22 mouse cellular contexts compared by ENCODE assay signal in the genomic region with DNA sequence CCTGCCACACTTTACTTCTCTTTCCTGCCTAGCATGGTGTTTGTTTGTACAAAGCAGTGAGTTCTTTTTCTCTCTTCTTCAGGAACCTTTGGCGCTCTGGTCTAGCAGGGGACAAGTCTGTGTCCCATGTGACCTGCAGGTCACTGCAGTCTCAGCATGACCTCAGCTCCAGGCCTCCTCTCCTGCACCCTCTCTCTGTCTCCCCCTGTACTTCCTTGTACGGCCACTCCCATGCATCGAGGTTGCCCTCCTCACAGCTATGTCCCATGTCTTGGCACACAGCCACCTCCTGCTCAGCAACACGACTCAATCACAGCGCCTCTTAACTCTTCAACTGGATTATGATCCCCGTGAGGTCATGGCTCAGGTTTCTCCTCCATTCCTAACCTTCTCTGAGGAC. TPM values are rescaled to one million over a fixed set of nuclear protein-coding genes. Genes with fewer than 3 reads are reported as not detected.
A peak's percentile ranks its signal among the peaks of the same experiment; 100 is the strongest.
DNase-seq lines count a peak whose midpoint lies in the region; ATAC-seq and TF ChIP-seq lines count a peak whose summit lies in the region.
"Had no signal": no experiment of that assay in that cellular context is flagged by ENCODE, and none has a peak within 500 bp of the region (broad histone marks: within the 10 kb centered on the region; RNA-seq: fewer than 3 reads in every experiment).

No protein-coding gene starts in this region.

- no peak for DNase-seq in heart, adult 18-20 months
- no peak for DNase-seq in kidney, postnatal 0 days (ENCODE audit: low spot score)
- no peak for DNase-seq in kidney, adult 18-20 months
- DNase-seq in NIH3T3 (ENCODE audit: low read depth), result peak; percentile 20
- no peak for DNase-seq in hindbrain, postnatal 0 days (ENCODE audit: low spot score)
- DNase-seq: adrenal gland, postnatal 25 days; cerebellum, adult 11 months; cerebellum, postnatal 10 days; gastrocnemius, postnatal 25 days; kidney, postnatal 10 days; liver, postnatal 0 days; midbrain, embryonic 14.5 days; spleen, adult 18-20 months; thymus, adult 2 months had no signal

- 31% methylated on average over 6 of the region's 6 CpGs for WGBS in heart, embryonic 13.5 days
- WGBS in kidney, postnatal 0 days, result 36% methylated on average over 6 of the region's 6 CpGs
- WGBS in hindbrain, postnatal 0 days, result 53% methylated on average over 6 of the region's 6 CpGs

- no peaks in the 10 kb centered on the region for H3K36me3 ChIP-seq in heart, embryonic 13.5 days
- H3K36me3 ChIP-seq in kidney, postnatal 0 days (ENCODE audit: insufficient read depth, low read length), result no peaks in the 10 kb centered on the region
- no peaks in the 10 kb centered on the region for H3K36me3 ChIP-seq in hindbrain, postnatal 0 days (ENCODE audit: insufficient read depth, low read length)
- H3K36me3 ChIP-seq: G1E; limb, embryonic 15.5 days had no signal

- peaks cover 21% of the 10 kb centered on the region for H3K4me1 ChIP-seq in heart, embryonic 13.5 days
- H3K4me1 ChIP-seq in kidney, postnatal 0 days (replicated peaks; ENCODE audit: insufficient read depth, low read length), result 0 out of 2 replicates have a peak, but pooled peaks cover 4% of the 10 kb centered on the region
- H3K4me1 ChIP-seq in hindbrain, postnatal 0 days (ENCODE audit: insufficient read depth, low read length), result no peaks in the 10 kb centered on the region
- H3K4me1 ChIP-seq: hindbrain, embryonic 12.5 days had no signal

- no peak for TF ChIP-seq CTCF in kidney, postnatal 0 days (IDR thresholded peaks at IDR 0.05; ENCODE audit: low read depth)
- no peak for TF ChIP-seq CTCF in hindbrain, postnatal 0 days (IDR thresholded peaks at IDR 0.05; ENCODE audit: low read depth)

- no peak overlapping the region for H3K27ac ChIP-seq in heart, embryonic 13.5 days (replicated peaks)
- no peak overlapping the region for H3K27ac ChIP-seq in kidney, postnatal 0 days
- no peak overlapping the region for H3K27ac ChIP-seq in hindbrain, postnatal 0 days
- H3K27ac ChIP-seq: hindbrain, embryonic 12.5 days; limb, embryonic 15.5 days; neural tube, embryonic 13.5 days had no signal

- ATAC-seq in heart, embryonic 13.5 days (ENCODE audit: extremely low read depth, insufficient number of reproducible peaks, low FRiP score, low TSS enrichment), result peak; percentile 42; the same call in 1 of the 2 replicates
- ATAC-seq in kidney, postnatal 0 days (replicated peaks; ENCODE audit: low FRiP score, low read depth), result peak; percentile 81
- 0 out of 2 replicates have a peak, but pooled peaks have one; percentile 6 for ATAC-seq in megakaryocyte progenitor cell, adult 5-6 weeks (replicated peaks; ENCODE audit: poor library complexity)
- no peak for ATAC-seq in inflammation-experienced regulatory T-cells, adult 6 months
- ATAC-seq in hindbrain, postnatal 0 days, result no peak
- ATAC-seq: forebrain, embryonic 16.5 days; liver, postnatal 0 days had no signal

- no peak overlapping the region for H3K4me2 ChIP-seq in heart, embryonic 13.5 days
- no peak overlapping the region for H3K4me2 ChIP-seq in kidney, postnatal 0 days (ENCODE audit: low read length)
- H3K4me2 ChIP-seq in hindbrain, postnatal 0 days (ENCODE audit: low read depth, low read length), result no peak overlapping the region
- H3K4me2 ChIP-seq: hindbrain, embryonic 12.5 days; limb, embryonic 15.5 days; neural tube, embryonic 13.5 days had no signal

- no peaks in the 10 kb centered on the region for H3K9me3 ChIP-seq in heart, embryonic 13.5 days
- H3K9me3 ChIP-seq in kidney, postnatal 0 days (replicated peaks; ENCODE audit: low read length), result no peaks in the 10 kb centered on the region
- H3K9me3 ChIP-seq in hindbrain, postnatal 0 days (ENCODE audit: low read length), result no peaks in the 10 kb centered on the region
- H3K9me3 ChIP-seq: G1E; hindbrain, embryonic 12.5 days; limb, embryonic 15.5 days; neural tube, embryonic 13.5 days had no signal

- no peak overlapping the region for H3K9ac ChIP-seq in heart, embryonic 13.5 days
- no peak overlapping the region for H3K9ac ChIP-seq in kidney, postnatal 0 days (ENCODE audit: low read depth, low read length)
- no peak overlapping the region for H3K9ac ChIP-seq in hindbrain, postnatal 0 days (replicated peaks; ENCODE audit: low read length)
- H3K9ac ChIP-seq: hindbrain, embryonic 12.5 days; limb, embryonic 15.5 days; liver, postnatal 0 days; neural tube, embryonic 13.5 days had no signal

- H3K4me3 ChIP-seq in heart, embryonic 13.5 days, result no peak overlapping the region
- H3K4me3 ChIP-seq in kidney, postnatal 0 days (replicated peaks; ENCODE audit: low read depth, low read length), result no peak overlapping the region
- no peak overlapping the region for H3K4me3 ChIP-seq in hindbrain, postnatal 0 days (ENCODE audit: low read length)
- H3K4me3 ChIP-seq: hindbrain, embryonic 12.5 days; limb, embryonic 15.5 days; neural tube, embryonic 13.5 days had no signal

- no peaks in the 10 kb centered on the region for H3K27me3 ChIP-seq in heart, embryonic 13.5 days (replicated peaks)
- H3K27me3 ChIP-seq in kidney, postnatal 0 days (ENCODE audit: insufficient read depth, low read length), result no peaks in the 10 kb centered on the region
- H3K27me3 ChIP-seq in hindbrain, postnatal 0 days (ENCODE audit: insufficient read depth, low read length), result no peaks in the 10 kb centered on the region
- H3K27me3 ChIP-seq: hindbrain, embryonic 12.5 days; limb, embryonic 15.5 days; neural tube, embryonic 13.5 days had no signal

RNA-seq across cellular contexts. Expression of a gene that starts 26.9 kb away (rescaled TPM):
- 2.8 and 4.0 TPM in 2 replicates for polyA plus RNA-seq in heart, embryonic 13.5 days (2015; fragmentation: Nextera tagmentation; extraction: Ambion mirVana)
- 1 to 10 TPM; 2.7 to 3.3 TPM for total RNA-seq in heart, adult 18-20 months (2021)
- polyA plus RNA-seq in kidney, postnatal 0 days (2015; fragmentation: Nextera tagmentation; extraction: Ambion mirVana), result 3.2 and 3.3 TPM in 2 replicates
- 5.6 and 6.2 TPM in 2 replicates for total RNA-seq in megakaryocyte progenitor cell, adult 5-6 weeks (2015)
- total RNA-seq in megakaryocyte progenitor cell, adult 5-6 weeks (2017), result 4.4 and 7.5 TPM in 2 replicates
- polyA plus RNA-seq in inflammation-experienced regulatory T-cells, adult 6 months (2017; shearing (Covaris generic)), result 1 to 10 TPM; 1.3 to 2.1 (median 1.6) TPM
- 8.8 and 9.3 TPM in 2 replicates for total RNA-seq in hindbrain, postnatal 0 days (2014; rRNA removed)
- 2.8 and 3.1 TPM in 2 replicates for polyA plus RNA-seq in hindbrain, postnatal 0 days (2015; fragmentation: Nextera tagmentation; extraction: Ambion mirVana)
- polyA plus RNA-seq: G1E had no signal

Comparison
In these comparisons a context has a peak if more than half of its experiments do, and no peak if none do; other contexts are left out.
1. ATAC-seq: peak in heart, embryonic 13.5 days (single experiment), kidney, postnatal 0 days (single experiment) and megakaryocyte progenitor cell, adult 5-6 weeks (single experiment); none in inflammation-experienced regulatory T-cells, adult 6 months (single experiment) and hindbrain, postnatal 0 days (single experiment).